Mouse (Mus musculus) monocyte, adult 5-6 weeks (primary cell): ENCODE data around the gene Gm2244. TPM values are rescaled to one million over a fixed set of nuclear protein-coding genes. Genes with fewer than 3 reads are reported as not detected.
"Not testable (repeated sequence)": the region's sequence is repeated elsewhere in the genome, so short reads cannot be mapped to it uniquely, and the experiment has no call there.

Source experiments
- ATAC-seq: fragments of 153-309, 156-312 bp; replicated peaks from 2 replicates; pipeline ENCODE4 v1.8.0; 2017; ENCODE audit warnings: mild to moderate bottlenecking; ENCODE audit not compliant: low TSS enrichment, insufficient number of reproducible peaks, severe bottlenecking, poor library complexity, low FRiP score
- total RNA-seq: library from RNA; stranded (forward); fragments of 200-1000, 200-491, 200-594 nt; gene quantifications from 3 replicates; pipeline ENCODE4 v1.2.3, GENCODE M21; 2017

Gene Gm2244
- not detected in 3 replicates for total RNA-seq

DNA sequence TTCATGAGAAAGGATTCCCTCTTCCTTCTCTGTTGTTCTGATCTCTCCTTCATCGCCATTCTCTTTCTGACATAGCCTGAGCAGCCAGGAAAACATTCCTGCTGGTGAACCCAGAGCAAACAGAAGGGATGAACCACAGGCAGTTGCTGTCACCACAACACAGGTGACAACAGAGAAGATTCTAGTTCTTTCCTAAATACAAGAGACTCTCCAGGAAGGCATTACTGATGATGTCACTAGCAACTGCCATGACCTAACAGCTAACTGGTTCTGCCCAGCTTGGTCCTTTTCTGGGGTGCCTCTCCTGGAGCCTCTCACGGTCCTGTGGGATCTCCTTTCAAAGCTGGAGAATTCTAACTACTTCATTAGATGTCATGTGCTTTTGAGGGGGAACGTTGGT is at the start of gene Gm2244:
TSS of gene Gm2244 (minus strand) at position 101 of the 400 bp plus-strand sequence.
- not testable (repeated sequence) for ATAC-seq

DNA sequence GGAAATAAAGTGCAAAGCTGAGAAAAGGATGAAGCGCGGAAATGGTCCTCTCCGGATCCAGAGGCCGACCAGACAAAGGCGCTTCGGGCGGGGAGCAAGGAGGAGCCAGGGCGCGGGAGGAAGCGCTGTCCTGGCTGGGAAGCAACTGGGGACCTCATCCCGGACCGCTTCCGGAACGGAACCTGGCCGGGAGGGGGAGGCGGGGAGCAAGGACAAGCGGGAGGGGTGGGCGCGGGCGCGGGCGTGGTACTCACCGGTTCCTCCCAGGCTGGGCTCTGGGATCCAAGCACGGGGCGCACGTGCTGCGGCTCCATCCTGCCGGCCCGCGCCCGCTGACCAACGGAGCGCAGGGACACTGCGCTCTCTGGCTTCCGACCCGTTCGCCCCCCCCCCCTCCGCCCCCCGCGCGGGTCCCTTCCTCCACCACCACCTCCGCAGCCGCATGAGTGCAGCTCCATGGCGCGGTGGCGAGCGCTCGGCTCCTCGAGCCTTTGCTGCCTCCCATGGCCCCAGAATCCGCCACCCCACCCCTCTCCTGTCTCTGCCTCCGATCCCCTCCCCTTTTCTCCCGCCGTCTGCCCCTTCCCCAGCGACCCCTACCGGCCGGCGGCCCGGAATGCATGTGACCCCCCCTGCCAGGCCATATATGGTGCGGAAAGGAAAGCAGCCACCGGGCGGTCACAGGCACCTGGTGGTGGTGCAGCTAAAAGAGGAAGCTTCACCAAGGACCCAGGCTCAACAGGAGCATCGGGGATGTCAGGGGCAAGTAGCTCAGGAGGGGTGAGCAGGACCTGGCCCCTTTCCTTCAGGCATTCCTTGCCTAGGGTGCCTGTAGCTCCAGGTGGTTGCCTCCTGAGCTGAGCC is 35.3 kb upstream of the Gm2244 start, which contains the start of gene Gm2237:
TSS of gene Gm2237 (minus strand) at position 332 of the 864 bp plus-strand sequence.
- ATAC-seq = not testable (repeated sequence)

Other genes with a start within 250 kb of the Gm2244 start
- gene Gm21738, start 131.0 kb downstream of the Gm2244 start, total RNA-seq = 95.4 to 279 TPM (median 191 TPM) in 3 replicates
- 0.39 to 0.86 TPM in 2 of 3 replicates, not detected in the other for gene Gm2237, start 35.2 kb upstream of the Gm2244 start, total RNA-seq
- gene Gm5458, start 52.6 kb upstream of the Gm2244 start, total RNA-seq = not detected in 3 replicates
- gene Nid2, start 201.3 kb upstream of the Gm2244 start, total RNA-seq = 0.95 to 5.1 TPM (median 3.5 TPM) in 3 replicates